Mouse (Mus musculus) bone marrow macrophage, adult 2 months (primary cell): ENCODE data around the gene Col1a1. TPM values are rescaled to one million over a fixed set of nuclear protein-coding genes. Genes with fewer than 3 reads are reported as not detected.

Source experiments
- H3K27ac ChIP-seq: 2 replicates; pipeline ENCODE4 v1.5.1; 2012; ENCODE audit warnings: low read depth, low read length; ENCODE audit not compliant: insufficient read depth
- H3K4me1 ChIP-seq: 2 replicates; pipeline ENCODE4 v1.6.1; 2012; ENCODE audit warnings: low read length; ENCODE audit not compliant: control insufficient read depth, insufficient read depth
- H3K4me3 ChIP-seq: 2 replicates; pipeline ENCODE4 v1.5.1; 2012; ENCODE audit warnings: mild to moderate bottlenecking, low read length, moderate library complexity; ENCODE audit not compliant: insufficient read depth
- CTCF ChIP-seq: IDR thresholded peaks from 2 replicates; pipeline ENCODE4 v1.5.1; 2012; ENCODE audit warnings: low read depth, mild to moderate bottlenecking, low read length, moderate library complexity
- POLR2A ChIP-seq: IDR thresholded peaks from 2 replicates; pipeline ENCODE4 v1.6.1; 2012; ENCODE audit warnings: mild to moderate bottlenecking, low read depth, low read length, borderline replicate concordance
- polyA plus RNA-seq: library from polyadenylated mRNA; stranded (reverse); fragments of >200 nt; gene quantifications from 2 replicates; pipeline ENCODE4 v1.2.4, GENCODE M21; 2012; ENCODE audit not compliant: missing spikeins, insufficient read depth, insufficient read length

The Col1a1 gene
- polyA plus RNA-seq, 1 experiment, result 18.5 TPM

GRCm38 (mm10) chr11:94971895-94972615 is 36.0 kb downstream of the Col1a1 start:
- no peak overlapping the region for H3K4me3 ChIP-seq
- H3K4me1 ChIP-seq, result no peaks in the 10 kb centered on the region
- H3K27ac ChIP-seq, result no peak overlapping the region
- TF ChIP-seq POLR2A (no peak), CTCF (no peak)

- no peaks in the 10 kb centered on the region for H3K4me1 ChIP-seq
- TF ChIP-seq POLR2A (no peak), CTCF (no peak)
- no peak overlapping the region for H3K27ac ChIP-seq
- no peak overlapping the region for H3K4me3 ChIP-seq
These were observed 36.9 kb downstream of the Col1a1 start for GRCm38 (mm10) chr11:94972887-94973286.

GRCm38 (mm10) chr11:94973313-94973712 is 37.3 kb downstream of the Col1a1 start:
- no peak overlapping the region for H3K27ac ChIP-seq
- TF ChIP-seq POLR2A (no peak), CTCF (no peak)
- H3K4me3 ChIP-seq, result no peak overlapping the region
- no peaks in the 10 kb centered on the region for H3K4me1 ChIP-seq

GRCm38 (mm10) chr11:94974951-94975350 is 38.9 kb downstream of the Col1a1 start:
- no peak overlapping the region for H3K27ac ChIP-seq
- H3K4me3 ChIP-seq, result no peak overlapping the region
- TF ChIP-seq POLR2A (no peak), CTCF (no peak)
- peaks cover 4% of the 10 kb centered on the region for H3K4me1 ChIP-seq

- Histone ChIP-seq H3K27ac (no peak within 1 kb of the TSS), H3K4me3 (no peak within 1 kb of the TSS), H3K4me1 (peaks cover 4% of the 10 kb centered on the region)
- TF ChIP-seq CTCF (no peak), POLR2A (no peak)
These were observed 40.2 kb downstream of the Col1a1 start, which contains the start of gene Sgca for GRCm38 (mm10) chr11:94976199-94976598. Gene Sgca (minus strand): TSS chr11:94976327.

GRCm38 (mm10) chr11:94978178-94978915 is 42.3 kb downstream of the Col1a1 start:
- TF ChIP-seq POLR2A (no peak), CTCF (no peak)
- no peak overlapping the region for H3K4me3 ChIP-seq

GRCm38 (mm10) chr11:94978947-94979346 is 42.9 kb downstream of the Col1a1 start:
- peak; percentile 66 for TF ChIP-seq CTCF
- no peak for TF ChIP-seq POLR2A
- peaks cover 4% of the 10 kb centered on the region for H3K4me1 ChIP-seq
- no peak overlapping the region for H3K4me3 ChIP-seq
- no peak overlapping the region for H3K27ac ChIP-seq

More at GRCm38 (mm10) chr11:94978178-94978915, 42.3 kb downstream of the Col1a1 start:
- H3K27ac ChIP-seq, result no peak overlapping the region
- H3K4me1 ChIP-seq, result peaks cover 4% of the 10 kb centered on the region

GRCm38 (mm10) chr11:94979462-94980179 is 43.6 kb downstream of the Col1a1 start:
- Histone ChIP-seq H3K27ac (no peak overlapping the region), H3K4me3 (no peak overlapping the region), H3K4me1 (peaks cover 4% of the 10 kb centered on the region)
- TF ChIP-seq CTCF, result no peak
- no peak for TF ChIP-seq POLR2A

- Histone ChIP-seq H3K4me3 (no peak overlapping the region), H3K4me1 (peaks cover 32% of the 10 kb centered on the region), H3K27ac (no peak overlapping the region)
- TF ChIP-seq CTCF, result no peak
- no peak for TF ChIP-seq POLR2A
These were observed 49.1 kb downstream of the Col1a1 start for GRCm38 (mm10) chr11:94985140-94985539.
